Mouse (Mus musculus) ES-E14 (cell line): ENCODE measurements around the gene Hormad2.

ENCODE experiments used
- CHD2 ChIP-seq: IDR thresholded peaks from 2 replicates; pipeline ENCODE4 v1.6.1; 2014; ENCODE audit warnings: mild to moderate bottlenecking, low read depth, low read length, inconsistent platforms
- ZC3H11A ChIP-seq: IDR thresholded peaks from 2 replicates; pipeline ENCODE4 v1.6.1; 2012; ENCODE audit warnings: low read depth, mild to moderate bottlenecking, inconsistent platforms, low read length, borderline replicate concordance

GRCm38 (mm10) chr11:4404277-4404676 is 36.6 kb downstream of the Hormad2 start:
- no peak for TF ChIP-seq ZC3H11A
- no peak for TF ChIP-seq CHD2
